Mouse (Mus musculus) frontal cortex, postnatal 36 days (tissue): ENCODE data around the gene Rassf5.

ENCODE experiments used
- DNase-seq, 2 experiments: peaks; one replicate each; pipeline ENCODE4 v3.0.0; 2022; ENCODE audit warnings: low spot score in 2 of 2

Rassf5 gene

DNA sequence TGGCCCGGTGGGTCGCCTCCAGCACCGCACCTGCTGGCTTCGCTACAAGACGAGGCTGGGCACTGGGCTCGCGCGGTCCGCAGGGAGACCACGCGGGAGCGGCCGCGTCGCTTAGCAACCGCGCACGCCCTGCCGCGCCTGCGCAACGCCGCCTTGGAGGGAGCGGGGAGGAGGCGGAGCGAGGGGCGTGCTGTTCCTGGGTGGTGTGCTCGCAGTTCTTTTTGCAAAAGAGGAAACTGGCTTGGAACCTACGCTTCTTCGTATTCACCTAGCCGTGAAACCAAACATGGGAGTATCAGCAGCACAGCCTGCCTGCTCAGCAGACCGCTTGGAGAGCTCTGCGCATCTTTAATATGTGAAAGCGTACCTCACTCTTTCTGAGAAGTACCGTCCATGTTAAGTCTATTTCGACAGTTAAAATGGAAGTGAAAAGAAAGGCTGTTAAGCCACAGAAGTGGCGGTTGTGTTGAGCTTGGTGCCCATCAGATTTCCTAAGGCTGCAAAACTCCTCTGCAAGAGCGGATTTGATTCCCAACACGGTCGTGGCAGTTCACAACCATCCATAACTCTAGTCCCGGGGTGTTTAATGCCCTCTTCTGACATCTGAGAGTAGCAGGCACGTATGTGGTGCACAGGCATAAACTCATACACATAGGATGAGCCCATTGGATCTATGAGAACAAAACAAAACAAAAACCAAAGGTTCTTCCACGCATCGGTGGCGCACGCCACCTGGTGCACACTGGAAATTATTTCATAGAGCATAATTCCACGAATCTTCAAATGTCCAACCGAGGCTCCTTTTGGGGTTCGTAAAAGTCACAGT, 106.7 kb downstream of the Rassf5 start, which contains the start of gene Dyrk3:
Gene Dyrk3, minus strand, starts transcription at position 150 of the 826 bp plus-strand sequence.
- peak; percentile 87 to 92 for DNase-seq

DNA sequence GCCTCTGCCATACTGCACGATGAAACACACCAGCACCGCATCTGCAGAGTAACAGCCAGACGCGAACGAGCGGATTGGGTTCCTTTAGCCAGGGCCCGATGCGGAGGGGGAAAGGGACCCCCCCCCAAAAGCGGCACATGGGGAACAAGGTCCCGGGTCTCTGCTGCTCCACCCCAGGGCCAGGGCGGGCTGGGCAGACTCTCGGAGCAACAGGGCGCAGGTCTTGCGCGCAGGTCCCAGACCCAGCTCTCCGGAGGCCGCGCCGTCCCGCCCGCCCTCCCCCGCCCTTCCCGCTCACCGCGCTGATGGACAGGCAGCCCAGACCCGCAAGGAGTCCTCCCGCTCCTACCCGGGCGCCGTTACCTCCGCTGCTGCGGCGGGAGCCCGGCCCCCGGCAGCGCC, 107.3 kb downstream of the Rassf5 start:
- no peak for DNase-seq

DNA sequence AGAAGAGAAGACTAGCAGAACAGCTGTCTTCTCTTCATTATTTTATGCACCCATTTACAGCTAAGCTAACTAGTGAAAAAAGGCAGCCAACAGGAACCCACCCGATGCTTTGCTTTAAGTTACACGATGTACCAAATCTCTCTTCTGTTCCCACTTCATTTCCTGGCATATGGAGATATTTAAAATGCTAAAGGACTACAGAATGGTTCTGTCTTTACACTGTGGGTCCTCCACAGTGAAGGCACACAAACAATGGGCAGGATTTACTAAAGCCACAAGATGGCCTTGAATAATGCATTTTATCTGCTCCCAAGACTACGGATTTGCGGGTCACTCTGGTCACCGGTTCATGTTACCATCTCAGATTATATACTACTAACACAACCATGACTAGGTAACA, 107.9 kb downstream of the Rassf5 start:
- no peak for DNase-seq

DNA sequence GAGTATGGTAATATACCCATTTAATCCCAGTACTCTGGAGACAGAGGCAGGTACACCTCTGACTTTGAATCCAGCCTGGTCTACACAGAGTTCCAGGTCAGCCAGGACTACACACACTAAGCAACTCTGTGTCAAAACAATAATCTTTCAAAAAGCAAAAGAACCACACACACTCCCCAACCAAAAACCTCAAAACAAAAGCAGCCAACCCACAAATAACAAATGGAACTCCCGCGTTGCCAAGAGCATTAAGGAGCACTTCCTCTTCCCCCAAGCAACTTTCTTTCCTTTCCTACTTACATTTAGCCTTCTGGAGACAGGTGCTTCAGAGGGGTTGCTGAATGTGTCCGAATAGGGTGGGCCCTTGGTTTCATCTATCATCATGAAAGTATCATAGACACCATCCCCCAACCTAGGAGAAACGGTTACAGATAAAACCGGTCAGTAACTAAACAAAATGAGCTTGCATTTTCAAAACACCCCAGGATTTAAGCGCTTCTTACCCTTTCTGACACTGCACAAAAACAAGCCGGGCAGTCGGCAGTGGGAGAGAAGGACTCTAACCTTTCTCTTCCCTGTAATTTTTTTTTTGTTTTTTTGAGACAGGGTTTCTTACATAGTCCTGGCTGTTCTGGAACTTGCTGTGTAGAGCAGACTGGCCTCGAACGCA, 109.0 kb downstream of the Rassf5 start:
- no peak for DNase-seq

DNA sequence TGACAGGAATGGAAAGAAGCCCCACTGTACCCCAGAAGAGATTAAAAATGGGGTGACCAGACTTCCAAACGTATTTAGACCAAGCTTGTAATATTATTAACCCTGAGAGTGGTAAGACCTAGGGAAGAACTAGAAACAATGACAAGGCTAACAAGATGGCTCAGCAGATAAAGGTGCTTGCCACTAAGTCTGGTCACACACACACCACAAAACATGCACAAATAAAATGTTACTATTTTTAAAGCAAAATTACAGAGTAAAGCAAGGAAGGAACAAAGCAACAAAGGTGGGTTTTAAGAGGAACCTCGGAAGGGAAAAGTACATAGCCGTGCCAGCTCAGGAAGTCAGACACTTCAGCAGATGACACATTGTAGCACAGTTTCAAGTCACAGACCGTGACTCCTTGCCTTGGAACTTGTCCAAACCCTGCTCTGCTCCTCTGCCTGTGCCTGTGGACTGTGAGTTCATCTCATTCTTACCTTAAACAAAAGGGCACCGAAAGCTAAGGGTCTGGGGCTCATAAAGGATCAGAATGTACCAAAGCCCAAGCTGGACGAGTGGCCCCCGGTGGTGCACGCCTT, 110.0 kb downstream of the Rassf5 start:
- DNase-seq = no peak

DNA sequence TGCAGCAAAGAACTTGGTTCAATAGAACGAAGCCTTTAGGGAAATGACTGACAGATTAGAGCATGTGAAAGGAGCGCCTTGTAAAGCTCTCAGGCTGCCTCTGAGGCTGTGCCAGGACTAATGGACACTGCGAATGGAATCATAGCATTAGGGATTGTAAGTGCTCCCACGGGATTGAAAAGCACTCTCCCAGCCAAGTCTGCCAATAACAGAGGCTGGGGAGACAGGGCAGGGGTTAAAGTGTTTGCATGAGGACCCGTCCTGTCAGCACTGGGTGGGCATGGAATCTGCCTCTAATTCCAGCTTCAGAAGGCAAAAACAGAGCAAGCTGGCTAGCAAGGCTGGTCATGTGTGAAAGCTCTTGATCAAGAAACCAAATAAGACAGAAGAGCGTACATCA, 110.8 kb downstream of the Rassf5 start:
- DNase-seq = no peak
